In genomic region chr2:51139912-51140446, GRCm38 (mm10) we compare ENCODE assay signal across 8 mouse cellular contexts. TPM values are rescaled to one million over a fixed set of nuclear protein-coding genes. Genes with fewer than 3 reads are reported as not detected.
DNase-seq lines count a peak whose midpoint lies in the region; ATAC-seq and TF ChIP-seq lines count a peak whose summit lies in the region.

No protein-coding gene starts in this region.

- H3K9ac ChIP-seq in heart, embryonic 14.5 days (ENCODE audit: low read length), result peak overlapping the region; percentile 63
- H3K9ac ChIP-seq in embryonic facial prominence, embryonic 13.5 days, result no peak overlapping the region
- H3K9ac ChIP-seq in hindbrain, postnatal 0 days (replicated peaks; ENCODE audit: low read length), result no peak overlapping the region
- H3K9ac ChIP-seq in midbrain, embryonic 15.5 days, result 0 out of 2 replicates have a peak overlapping the region, but pooled peaks have one; percentile 27

- H3K27me3 ChIP-seq in heart, embryonic 14.5 days (ENCODE audit: control insufficient read depth, insufficient read depth, low read length), result no peaks in the 10 kb centered on the region
- no peaks in the 10 kb centered on the region for H3K27me3 ChIP-seq in embryonic facial prominence, embryonic 13.5 days
- H3K27me3 ChIP-seq in hindbrain, postnatal 0 days (ENCODE audit: insufficient read depth, low read length), result no peaks in the 10 kb centered on the region
- H3K27me3 ChIP-seq in midbrain, embryonic 15.5 days (replicated peaks), result no peaks in the 10 kb centered on the region

- 13% methylated on average over 6 of the region's 6 CpGs for WGBS in heart, embryonic 14.5 days
- WGBS in embryonic facial prominence, embryonic 13.5 days, result 7% methylated on average over 6 of the region's 6 CpGs
- 15% methylated on average over 6 of the region's 6 CpGs for WGBS in hindbrain, postnatal 0 days
- 6% methylated on average over 6 of the region's 6 CpGs for WGBS in midbrain, embryonic 15.5 days

- H3K4me2 ChIP-seq in heart, embryonic 14.5 days (ENCODE audit: low read length), result peak overlapping the region; percentile 62
- H3K4me2 ChIP-seq in embryonic facial prominence, embryonic 13.5 days, result peak overlapping the region; percentile 70
- H3K4me2 ChIP-seq in hindbrain, postnatal 0 days (ENCODE audit: low read depth, low read length), result peak overlapping the region; percentile 51
- H3K4me2 ChIP-seq in midbrain, embryonic 15.5 days, result peak overlapping the region; percentile 55

- H3K9me3 ChIP-seq in heart, embryonic 14.5 days (ENCODE audit: control insufficient read depth, low read length), result no peaks in the 10 kb centered on the region
- no peaks in the 10 kb centered on the region for H3K9me3 ChIP-seq in embryonic facial prominence, embryonic 13.5 days
- H3K9me3 ChIP-seq in hindbrain, postnatal 0 days (ENCODE audit: low read length), result no peaks in the 10 kb centered on the region
- no peaks in the 10 kb centered on the region for H3K9me3 ChIP-seq in midbrain, embryonic 15.5 days

- H3K4me1 ChIP-seq in heart, embryonic 14.5 days (ENCODE audit: control insufficient read depth in 2 of 2, insufficient read depth in 2 of 2, low read length in 2 of 2), result peaks cover 26 to 61% of the 10 kb centered on the region in 2 experiments
- H3K4me1 ChIP-seq in embryonic facial prominence, embryonic 13.5 days, result peaks cover 67% of the 10 kb centered on the region
- peaks cover 15% of the 10 kb centered on the region; the same call in 1 of the 2 replicates for H3K4me1 ChIP-seq in hindbrain, postnatal 0 days (ENCODE audit: insufficient read depth, low read length)
- peaks cover 75% of the 10 kb centered on the region for H3K4me1 ChIP-seq in midbrain, embryonic 15.5 days

- H3K36me3 ChIP-seq in heart, embryonic 14.5 days (ENCODE audit: control insufficient read depth, insufficient read depth, low read length), result peaks cover 24% of the 10 kb centered on the region
- H3K36me3 ChIP-seq in embryonic facial prominence, embryonic 13.5 days, result peaks cover 36% of the 10 kb centered on the region
- peaks cover 2% of the 10 kb centered on the region; the same call in 1 of the 2 replicates for H3K36me3 ChIP-seq in hindbrain, postnatal 0 days (ENCODE audit: insufficient read depth, low read length)
- peaks cover 2% of the 10 kb centered on the region; the same call in 1 of the 2 replicates for H3K36me3 ChIP-seq in midbrain, embryonic 15.5 days (replicated peaks)

- TF ChIP-seq CTCF in hindbrain, postnatal 0 days (IDR thresholded peaks at IDR 0.05; ENCODE audit: low read depth), result no peak

- no peak overlapping the region for H3K4me3 ChIP-seq in heart, embryonic 14.5 days (ENCODE audit: control insufficient read depth in 1 of 2, insufficient read depth in 1 of 2, low read depth in 1 of 2, low read length in 2 of 2)
- peak overlapping the region; percentile 31; the same call in 1 of the 2 replicates for H3K4me3 ChIP-seq in embryonic facial prominence, embryonic 13.5 days
- no peak overlapping the region for H3K4me3 ChIP-seq in hindbrain, postnatal 0 days (ENCODE audit: low read length)
- H3K4me3 ChIP-seq in midbrain, embryonic 15.5 days, result peak overlapping the region; percentile 25; the same call in 1 of the 2 replicates

- ATAC-seq in heart, embryonic 14.5 days (ENCODE audit: insufficient number of reproducible peaks, insufficient read depth, low FRiP score, low read depth), result no peak
- ATAC-seq in embryonic facial prominence, embryonic 13.5 days (ENCODE audit: insufficient number of reproducible peaks, insufficient read depth, low FRiP score, low TSS enrichment, low read depth), result no peak
- no peak for ATAC-seq in hindbrain, postnatal 0 days
- ATAC-seq in midbrain, embryonic 15.5 days (replicated peaks), result peak; percentile 29; the same call in 1 of the 2 replicates

- peak overlapping the region; percentile 71 to 78; a peak in 3 of 4 replicates for H3K27ac ChIP-seq in heart, embryonic 14.5 days (replicated peaks in 1 of 2; ENCODE audit: control insufficient read depth in 1 of 2, insufficient read depth in 1 of 2, low read depth in 2 of 2, low read length in 2 of 2)
- no peak overlapping the region; the same call in 1 of the 2 replicates for H3K27ac ChIP-seq in embryonic facial prominence, embryonic 13.5 days
- 0 out of 2 replicates have a peak overlapping the region, but pooled peaks have one; percentile 32 for H3K27ac ChIP-seq in hindbrain, postnatal 0 days
- H3K27ac ChIP-seq in midbrain, embryonic 15.5 days, result peak overlapping the region; percentile 61

- DNase-seq in heart, postnatal 4 days, result no peak
- no peak for DNase-seq in hindbrain, postnatal 0 days (ENCODE audit: low spot score)
- no peak for DNase-seq in yolk sac, embryonic 10.5 days (ENCODE audit: low spot score)
- no peak for DNase-seq in cerebellum, postnatal 14 days
- DNase-seq in adrenal gland, postnatal 25 days, result no peak

RNA-seq across cellular contexts. Expression of gene Rnd3, which starts 8.9 kb away (rescaled TPM):
- polyA plus RNA-seq in heart, embryonic 14.5 days (2014; fragmentation: Nextera tagmentation; extraction: Ambion mirVana), result 28.9 and 31.3 TPM in 2 replicates
- 10 to 100 TPM; 28.2 to 29.3 TPM for total RNA-seq in heart, postnatal 4 days (2021)
- 135 and 140 TPM in 2 replicates for polyA plus RNA-seq in embryonic facial prominence, embryonic 13.5 days (2015; fragmentation: Nextera tagmentation; extraction: Ambion mirVana)
- 41.5 and 43.1 TPM in 2 replicates for total RNA-seq in hindbrain, postnatal 0 days (2014; rRNA removed)
- 57.9 and 60.1 TPM in 2 replicates for polyA plus RNA-seq in hindbrain, postnatal 0 days (2015; fragmentation: Nextera tagmentation; extraction: Ambion mirVana)
- polyA plus RNA-seq in midbrain, embryonic 15.5 days (2015; fragmentation: Nextera tagmentation; extraction: Ambion mirVana), result 177 and 182 TPM in 2 replicates
- 51.3 and 52.9 TPM in 2 replicates for total RNA-seq in adrenal gland, postnatal 25 days (2021)

Comparison
In these comparisons a context has a peak if more than half of its experiments do, and no peak if none do; other contexts are left out.
1. H3K4me3 ChIP-seq: peak in embryonic facial prominence, embryonic 13.5 days (single experiment) and midbrain, embryonic 15.5 days (single experiment); none in heart, embryonic 14.5 days (0 of 2) and hindbrain, postnatal 0 days (single experiment).
2. H3K9ac ChIP-seq: peak in heart, embryonic 14.5 days (single experiment) and midbrain, embryonic 15.5 days (single experiment); none in embryonic facial prominence, embryonic 13.5 days (single experiment) and hindbrain, postnatal 0 days (single experiment).
3. Peak in every context shown above with its lines, with median percentiles within 50 percentile points of each other: H3K4me2 ChIP-seq.